Mouse (Mus musculus) thymus, adult 2 months (tissue): ENCODE measurements around the gene Kif5c.

ENCODE experiments used
- CTCF ChIP-seq: fragments of 200-500 bp; IDR thresholded peaks from 2 replicates; pipeline ENCODE4 v1.5.1; 2012; ENCODE audit warnings: mild to moderate bottlenecking, control low read depth, low read length, moderate library complexity, borderline replicate concordance; ENCODE audit not compliant: control insufficient read depth, poor library complexity, insufficient read depth; ENCODE audit errors: extremely low read depth
- POLR2A ChIP-seq: fragments of 200-500 bp; IDR thresholded peaks from 2 replicates; pipeline ENCODE4 v1.6.1; 2012; ENCODE audit warnings: mild to moderate bottlenecking, low read length, control low read depth, moderate library complexity; ENCODE audit not compliant: control insufficient read depth, poor library complexity, insufficient read depth; ENCODE audit errors: extremely low read depth

GRCm38 (mm10) chr2:49590450-49590849 lies 28.6 kb upstream of the Kif5c start:
- TF ChIP-seq POLR2A (no peak), CTCF (no peak)
